Mouse (Mus musculus) lung, postnatal 0 days (tissue): ENCODE data around the gene Zfp827.

Source experiments
- CTCF ChIP-seq: IDR thresholded peaks from 2 replicates; pipeline ENCODE4 v1.5.1; 2016; ENCODE audit warnings: antibody characterized with exemption, mild to moderate bottlenecking
- EP300 ChIP-seq: IDR thresholded peaks from 2 replicates; pipeline ENCODE4 v1.6.1; 2016; ENCODE audit warnings: antibody characterized with exemption, mild to moderate bottlenecking, control low read depth

GRCm38 (mm10) chr8:79103923-79104580, 75.8 kb downstream of the Zfp827 start:
- TF ChIP-seq CTCF = no peak
- no peak for TF ChIP-seq EP300
